Mouse (Mus musculus): ENCODE data around the gene Hnf1a. TPM values are rescaled to one million over a fixed set of nuclear protein-coding genes. Genes with fewer than 3 reads are reported as not detected.
"Not testable (repeated sequence)": the region's sequence is repeated elsewhere in the genome, so short reads cannot be mapped to it uniquely, and the experiment has no call there.

Hnf1a gene
- polyA plus RNA-seq, 1 experiment, result not detected

GRCm38 (mm10) chr5:114941138-114941537 lies 29.8 kb downstream of the Hnf1a start:
- not testable (repeated sequence) for H3K27ac ChIP-seq (replicated peaks; ENCODE audit: low read depth, low read length); H3K4me3 ChIP-seq (ENCODE audit: insufficient read depth, low read depth, low read length); H3K4me1 ChIP-seq (ENCODE audit: control insufficient read depth, insufficient read depth, insufficient read length, low read length)

- H3K4me1 ChIP-seq (ENCODE audit: control insufficient read depth, insufficient read depth, insufficient read length, low read length), result no peaks in the 10 kb centered on the region
- H3K27ac ChIP-seq (replicated peaks; ENCODE audit: low read depth, low read length), result no peak overlapping the region
- no peak overlapping the region for H3K4me3 ChIP-seq (ENCODE audit: insufficient read depth, low read depth, low read length)
Measured at GRCm38 (mm10) chr5:114935838-114936237, 35.1 kb downstream of the Hnf1a start.

DNA sequence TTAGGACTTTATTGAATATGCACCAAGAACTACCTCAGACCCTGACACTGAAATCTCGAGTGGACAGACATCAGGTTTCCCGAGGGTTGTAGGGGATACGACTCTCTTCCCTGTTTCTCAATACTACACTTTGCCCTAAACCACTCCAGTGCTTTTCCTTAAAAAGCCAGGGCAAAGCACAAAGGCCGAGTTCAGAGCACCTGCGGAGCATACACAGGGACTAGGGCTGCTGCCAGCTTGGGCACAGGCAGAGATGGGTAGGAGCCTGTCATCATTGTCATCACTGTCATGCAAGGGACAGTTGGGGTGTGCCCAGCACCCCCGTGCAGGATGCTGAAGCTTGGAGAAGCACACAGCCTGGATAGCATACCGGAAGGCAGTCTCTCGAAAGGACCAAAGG lies 37.7 kb downstream of the Hnf1a start:
- Histone ChIP-seq H3K4me3 (ENCODE audit: insufficient read depth, low read depth, low read length) (no peak overlapping the region), H3K4me1 (ENCODE audit: control insufficient read depth, insufficient read depth, insufficient read length, low read length) (no peaks in the 10 kb centered on the region), H3K27ac (replicated peaks; ENCODE audit: low read depth, low read length) (no peak overlapping the region)

- Histone ChIP-seq H3K4me3 (ENCODE audit: insufficient read depth, low read depth, low read length) (no peak overlapping the region), H3K4me1 (ENCODE audit: control insufficient read depth, insufficient read depth, insufficient read length, low read length) (no peaks in the 10 kb centered on the region), H3K27ac (replicated peaks; ENCODE audit: low read depth, low read length) (no peak overlapping the region)
Measured at GRCm38 (mm10) chr5:114931626-114932025, 39.3 kb downstream of the Hnf1a start.

DNA sequence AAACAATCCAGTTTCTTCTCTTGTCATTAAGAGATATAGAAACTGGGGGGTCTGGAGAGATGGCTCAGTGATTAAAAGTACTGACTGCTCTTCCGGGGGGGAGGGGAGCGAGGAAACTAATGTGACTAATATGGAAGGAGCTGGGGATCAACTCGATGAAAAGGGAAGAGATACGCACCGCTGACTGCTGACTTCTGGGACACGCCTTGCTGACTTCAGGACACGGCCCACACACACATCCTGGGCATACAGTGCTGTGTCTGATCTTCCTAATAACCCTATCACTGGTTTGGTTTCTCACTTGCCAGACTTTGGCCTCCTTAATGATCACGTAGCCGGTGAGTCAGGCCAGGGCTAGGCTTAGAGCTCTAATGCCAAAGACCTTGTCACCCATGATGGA lies 44.1 kb downstream of the Hnf1a start:
- H3K4me1 ChIP-seq (ENCODE audit: control insufficient read depth, insufficient read depth, insufficient read length, low read length), result 0 out of 2 replicates have a peak, but pooled peaks cover 2% of the 10 kb centered on the region
- H3K27ac ChIP-seq (replicated peaks; ENCODE audit: low read depth, low read length), result no peak overlapping the region
- H3K4me3 ChIP-seq (ENCODE audit: insufficient read depth, low read depth, low read length), result no peak overlapping the region

GRCm38 (mm10) chr5:114926153-114926684 lies 44.7 kb downstream of the Hnf1a start:
- 0 out of 2 replicates have a peak, but pooled peaks cover 2% of the 10 kb centered on the region for H3K4me1 ChIP-seq (ENCODE audit: control insufficient read depth, insufficient read depth, insufficient read length, low read length)
- H3K4me3 ChIP-seq (ENCODE audit: insufficient read depth, low read depth, low read length), result no peak overlapping the region
- no peak overlapping the region for H3K27ac ChIP-seq (replicated peaks; ENCODE audit: low read depth, low read length)

GRCm38 (mm10) chr5:114922998-114923473 lies 47.9 kb downstream of the Hnf1a start, which contains the start of gene Oasl1:
Gene Oasl1, plus strand, starts transcription at chr5:114923240.
- Histone ChIP-seq H3K4me3 (ENCODE audit: insufficient read depth, low read depth, low read length) (peak within 1 kb of the TSS; percentile 93), H3K27ac (replicated peaks; ENCODE audit: low read depth, low read length) (peak within 1 kb of the TSS; percentile 72), H3K4me1 (ENCODE audit: control insufficient read depth, insufficient read depth, insufficient read length, low read length) (0 out of 2 replicates have a peak, but pooled peaks cover 2% of the 10 kb centered on the region)

DNA sequence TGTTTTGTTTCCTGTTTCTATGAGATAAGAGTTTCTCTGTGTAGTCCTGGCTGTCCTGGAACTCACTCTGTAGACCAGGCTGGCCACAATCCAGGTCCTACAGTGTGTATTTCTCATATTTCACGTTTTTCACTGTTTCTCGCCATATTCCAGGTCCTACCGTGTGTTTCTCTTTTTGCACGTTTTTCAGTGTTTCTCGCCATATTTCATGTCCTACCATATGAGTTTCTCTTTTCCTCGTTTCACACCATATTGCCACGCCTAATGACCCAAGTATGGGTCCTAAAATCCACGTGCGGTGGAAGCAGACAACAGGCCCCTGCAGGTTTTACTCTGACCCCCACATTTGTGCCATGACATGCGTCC lies 48.5 kb downstream of the Hnf1a start:
- Histone ChIP-seq H3K27ac (replicated peaks; ENCODE audit: low read depth, low read length) (peak overlapping the region; percentile 17; the same call in 1 of the 2 replicates), H3K4me3 (ENCODE audit: insufficient read depth, low read depth, low read length) (no peak overlapping the region), H3K4me1 (ENCODE audit: control insufficient read depth, insufficient read depth, insufficient read length, low read length) (0 out of 2 replicates have a peak, but pooled peaks cover 2% of the 10 kb centered on the region)

DNA sequence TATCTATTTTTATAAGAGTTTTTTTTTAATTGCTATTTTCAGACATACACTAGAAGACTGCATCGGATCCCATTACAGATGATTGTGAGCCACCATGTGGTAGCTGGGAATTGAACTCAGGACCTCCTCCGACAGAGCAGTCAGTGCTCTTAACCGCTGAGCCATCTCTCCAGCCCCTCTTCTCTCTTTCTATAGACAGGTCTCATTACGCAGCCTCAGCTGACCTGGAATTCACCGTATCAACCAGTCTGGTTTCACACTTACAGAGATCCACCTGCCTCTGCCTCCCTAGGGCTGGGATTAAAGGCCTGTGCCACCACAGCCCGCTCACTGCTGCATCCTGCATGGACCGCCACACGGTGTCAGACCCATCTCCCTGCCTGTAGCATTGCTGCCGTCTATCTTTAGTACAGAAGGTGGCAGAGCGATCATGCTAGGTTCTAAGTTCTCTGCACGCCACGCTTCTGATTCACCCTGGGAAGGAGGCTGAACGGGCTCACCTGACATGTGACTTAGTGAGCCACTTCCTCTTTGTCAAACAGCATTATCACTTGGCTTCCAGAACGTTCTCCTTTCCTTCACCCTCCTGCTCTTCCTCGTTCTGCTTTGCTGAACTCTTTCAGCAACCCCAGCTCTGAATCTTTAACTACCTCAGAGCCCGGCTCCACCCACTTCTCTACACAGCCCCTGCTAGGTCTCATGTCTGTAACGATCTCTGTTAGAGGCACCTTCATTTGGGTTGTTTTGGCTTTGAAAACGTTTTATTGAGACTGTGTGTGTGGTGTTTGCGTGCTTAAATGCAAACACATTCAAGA lies 49.1 kb downstream of the Hnf1a start:
- H3K4me3 ChIP-seq (ENCODE audit: insufficient read depth, low read depth, low read length), result 0 out of 2 replicates have a peak overlapping the region, but pooled peaks have one; percentile 5
- 0 out of 2 replicates have a peak, but pooled peaks cover 2% of the 10 kb centered on the region for H3K4me1 ChIP-seq (ENCODE audit: control insufficient read depth, insufficient read depth, insufficient read length, low read length)
- H3K27ac ChIP-seq (replicated peaks; ENCODE audit: low read depth, low read length), result peak overlapping the region; percentile 17; the same call in 1 of the 2 replicates

- not testable (repeated sequence) for H3K27ac ChIP-seq (replicated peaks; ENCODE audit: low read depth, low read length); H3K4me1 ChIP-seq (ENCODE audit: control insufficient read depth, insufficient read depth, insufficient read length, low read length); H3K4me3 ChIP-seq (ENCODE audit: insufficient read depth, low read depth, low read length)
Measured at GRCm38 (mm10) chr5:114917357-114917756, 53.5 kb downstream of the Hnf1a start.

- H3K4me1 ChIP-seq (ENCODE audit: control insufficient read depth, insufficient read depth, insufficient read length, low read length), result no peaks in the 10 kb centered on the region
- no peak overlapping the region for H3K4me3 ChIP-seq (ENCODE audit: insufficient read depth, low read depth, low read length)
- H3K27ac ChIP-seq (replicated peaks; ENCODE audit: low read depth, low read length), result no peak overlapping the region
Measured at GRCm38 (mm10) chr5:114916777-114917176, 54.1 kb downstream of the Hnf1a start.

DNA sequence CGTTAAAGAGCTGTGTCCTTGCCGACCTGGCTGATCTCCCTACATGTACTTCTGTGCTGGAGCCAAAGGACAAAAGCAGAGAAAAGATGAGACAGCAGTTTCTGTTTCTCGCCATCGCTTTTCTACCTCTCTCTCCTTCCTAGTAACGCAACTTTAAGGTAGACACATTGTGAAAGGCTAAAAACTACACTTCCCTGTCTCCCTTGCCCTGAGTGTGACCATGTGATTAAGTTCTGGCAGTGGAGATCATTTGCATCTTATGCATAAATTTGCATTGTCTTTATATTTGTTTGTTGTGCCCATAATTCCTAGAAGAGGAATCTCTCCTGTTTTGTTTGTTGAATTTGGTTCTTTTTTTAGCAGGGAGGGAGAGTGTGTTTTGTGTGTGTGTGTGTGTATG lies 55.0 kb downstream of the Hnf1a start:
- no peak overlapping the region for H3K4me3 ChIP-seq (ENCODE audit: insufficient read depth, low read depth, low read length)

DNA sequence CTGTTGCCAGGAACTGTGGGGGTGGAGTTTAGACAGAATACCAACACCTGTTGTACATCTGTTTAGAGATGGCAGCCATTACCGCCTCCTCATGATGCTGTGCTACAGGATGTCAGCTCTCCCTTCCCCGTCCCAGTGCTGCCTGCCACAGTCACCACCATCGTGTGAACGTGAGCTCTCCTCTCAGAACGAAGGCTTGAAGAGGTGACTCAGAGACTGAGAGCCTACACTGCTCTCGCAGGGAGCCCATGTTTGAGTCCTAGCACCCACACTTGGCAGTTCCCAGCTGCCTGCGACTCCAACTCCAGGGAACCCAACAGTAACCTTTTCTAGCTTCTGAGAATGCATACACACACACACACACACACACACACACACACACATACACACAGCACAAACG lies 56.0 kb downstream of the Hnf1a start:
- Histone ChIP-seq H3K4me1 (ENCODE audit: control insufficient read depth, insufficient read depth, insufficient read length, low read length) (no peaks in the 10 kb centered on the region), H3K27ac (replicated peaks; ENCODE audit: low read depth, low read length) (no peak overlapping the region), H3K4me3 (ENCODE audit: insufficient read depth, low read depth, low read length) (no peak overlapping the region)

More for the DNA sequence above, 55.0 kb downstream of the Hnf1a start:
- Histone ChIP-seq H3K27ac (replicated peaks; ENCODE audit: low read depth, low read length) (no peak overlapping the region), H3K4me1 (ENCODE audit: control insufficient read depth, insufficient read depth, insufficient read length, low read length) (no peaks in the 10 kb centered on the region)

- H3K4me1 ChIP-seq (ENCODE audit: control insufficient read depth, insufficient read depth, insufficient read length, low read length), result no peaks in the 10 kb centered on the region
- no peak overlapping the region for H3K4me3 ChIP-seq (ENCODE audit: insufficient read depth, low read depth, low read length)
- H3K27ac ChIP-seq (replicated peaks; ENCODE audit: low read depth, low read length), result no peak overlapping the region
Measured at GRCm38 (mm10) chr5:114913686-114914085, 57.2 kb downstream of the Hnf1a start.

DNA sequence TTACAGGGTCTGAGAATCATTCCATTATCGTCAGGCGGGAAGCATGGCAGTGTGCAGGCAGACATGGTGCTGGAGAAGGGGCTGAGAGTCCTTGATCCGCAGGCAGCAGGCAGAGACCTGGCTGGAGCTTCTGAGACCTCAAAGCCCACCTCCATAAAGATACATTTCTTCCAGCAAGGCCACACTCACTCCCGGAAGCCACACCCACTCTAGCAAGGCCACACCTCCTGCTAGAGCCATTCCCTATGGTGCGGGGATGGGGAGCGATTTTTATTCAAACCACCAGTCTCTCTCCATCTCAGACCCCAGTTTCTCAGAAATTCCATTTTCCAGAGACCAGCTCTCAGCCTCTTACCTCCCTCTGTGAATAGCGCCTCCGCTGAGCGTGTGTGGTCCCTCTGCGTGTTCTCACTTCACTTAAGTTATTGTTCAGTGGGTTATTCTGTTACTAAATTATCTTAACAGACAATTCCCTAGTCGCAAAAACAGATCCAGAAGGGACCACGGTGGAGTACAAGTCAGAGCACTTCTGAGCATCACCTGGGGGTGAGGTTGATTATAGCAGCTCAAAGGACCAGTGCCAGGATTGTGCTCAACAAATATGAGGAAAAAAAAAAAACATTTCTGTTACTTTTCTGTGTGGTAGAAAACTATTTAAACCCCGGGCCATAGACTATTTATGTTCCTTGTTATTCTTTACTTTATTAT lies 62.1 kb downstream of the Hnf1a start:
- Histone ChIP-seq H3K4me3 (ENCODE audit: insufficient read depth, low read depth, low read length) (no peak overlapping the region), H3K4me1 (ENCODE audit: control insufficient read depth, insufficient read depth, insufficient read length, low read length) (no peaks in the 10 kb centered on the region), H3K27ac (replicated peaks; ENCODE audit: low read depth, low read length) (no peak overlapping the region)
